Mouse (Mus musculus): ENCODE results near the gene Aplp1. TPM values are rescaled to one million over a fixed set of nuclear protein-coding genes. Genes with fewer than 3 reads are reported as not detected.

Aplp1 gene
- polyA plus RNA-seq, 1 experiment from 2014 or later: 301 TPM

- no peak overlapping the region for H3K9ac ChIP-seq (replicated peaks)
- peak overlapping the region; percentile 79 for H3K4me2 ChIP-seq (replicated peaks)
- no peaks in the 10 kb centered on the region for H3K27me3 ChIP-seq
- peaks cover 37% of the 10 kb centered on the region for H3K4me1 ChIP-seq
- no peak for ATAC-seq (ENCODE audit: low FRiP score, low read depth)
- peaks cover 45% of the 10 kb centered on the region for H3K36me3 ChIP-seq
- 18% methylated on average over 9 of the region's 9 CpGs for whole genome bisulfite sequencing
- peak overlapping the region; percentile 98 for H3K27ac ChIP-seq (replicated peaks)
- peak overlapping the region; percentile 89 for H3K4me3 ChIP-seq
- H3K9me3 ChIP-seq: 0 out of 2 replicates have a peak, but pooled peaks cover 7% of the 10 kb centered on the region
Observed at GRCm38 (mm10) chr7:30443696-30444095, 1.6 kb downstream of the Aplp1 start.

- WGBS: 25% methylated on average over 5 of the region's 5 CpGs
- Histone ChIP-seq H3K4me2 (replicated peaks) (no peak overlapping the region), H3K36me3 (peaks cover 73% of the 10 kb centered on the region), H3K4me1 (peaks cover 31% of the 10 kb centered on the region), H3K9me3 (no peaks in the 10 kb centered on the region), H3K4me3 (no peak overlapping the region), H3K9ac (replicated peaks) (no peak overlapping the region), H3K27me3 (peaks cover 8% of the 10 kb centered on the region; the same call in 1 of the 2 replicates), H3K27ac (replicated peaks) (no peak overlapping the region)
- no peak for ATAC-seq (ENCODE audit: low FRiP score, low read depth)
Observed at GRCm38 (mm10) chr7:30440697-30441096, 4.6 kb downstream of the Aplp1 start.

- Histone ChIP-seq H3K27me3 (peaks cover 8% of the 10 kb centered on the region; the same call in 1 of the 2 replicates), H3K36me3 (peaks cover 82% of the 10 kb centered on the region), H3K27ac (replicated peaks) (no peak overlapping the region), H3K9ac (replicated peaks) (0 out of 2 replicates have a peak overlapping the region, but pooled peaks have one; percentile 11), H3K4me2 (replicated peaks) (no peak overlapping the region), H3K4me3 (no peak overlapping the region), H3K4me1 (peaks cover 24% of the 10 kb centered on the region), H3K9me3 (no peaks in the 10 kb centered on the region)
- ATAC-seq (ENCODE audit: low FRiP score, low read depth): no peak
- 78% methylated on average over 13 of the region's 13 CpGs for WGBS
Observed at GRCm38 (mm10) chr7:30439734-30440133, 5.6 kb downstream of the Aplp1 start.

- 20% methylated on average over 10 of the region's 10 CpGs for WGBS
- H3K36me3 ChIP-seq: peaks cover 72% of the 10 kb centered on the region
- no peak overlapping the region for H3K4me2 ChIP-seq (replicated peaks)
- no peaks in the 10 kb centered on the region for H3K9me3 ChIP-seq
- no peaks in the 10 kb centered on the region for H3K4me1 ChIP-seq
- ATAC-seq (ENCODE audit: low FRiP score, low read depth): no peak
- H3K27me3 ChIP-seq: peaks cover 8% of the 10 kb centered on the region; the same call in 1 of the 2 replicates
- H3K4me3 ChIP-seq: no peak overlapping the region
- H3K9ac ChIP-seq (replicated peaks): no peak overlapping the region
- no peak overlapping the region for H3K27ac ChIP-seq (replicated peaks)
Observed at GRCm38 (mm10) chr7:30436879-30437278, 8.5 kb downstream of the Aplp1 start.

- Histone ChIP-seq H3K36me3 (peaks cover 55% of the 10 kb centered on the region), H3K9ac (replicated peaks) (no peak overlapping the region), H3K9me3 (no peaks in the 10 kb centered on the region), H3K4me3 (no peak overlapping the region), H3K27ac (replicated peaks) (no peak overlapping the region), H3K4me1 (no peaks in the 10 kb centered on the region), H3K27me3 (peaks cover 8% of the 10 kb centered on the region; the same call in 1 of the 2 replicates), H3K4me2 (replicated peaks) (no peak overlapping the region)
- 57% methylated on average over 9 of the region's 9 CpGs for WGBS
- ATAC-seq (ENCODE audit: low FRiP score, low read depth): no peak
Observed at GRCm38 (mm10) chr7:30435156-30435555, 10.2 kb downstream of the Aplp1 start.

- Histone ChIP-seq H3K36me3 (peaks cover 51% of the 10 kb centered on the region), H3K4me1 (no peaks in the 10 kb centered on the region)
- ATAC-seq (ENCODE audit: low FRiP score, low read depth): no peak
Observed at GRCm38 (mm10) chr7:30434701-30435100, 10.6 kb downstream of the Aplp1 start.

GRCm38 (mm10) chr7:30434238-30434637 is 11.1 kb downstream of the Aplp1 start:
- H3K9me3 ChIP-seq: no peaks in the 10 kb centered on the region
- H3K4me1 ChIP-seq: no peaks in the 10 kb centered on the region
- no peak overlapping the region for H3K27ac ChIP-seq (replicated peaks)
- no peak overlapping the region for H3K9ac ChIP-seq (replicated peaks)
- no peak overlapping the region for H3K4me3 ChIP-seq
- no peak overlapping the region for H3K4me2 ChIP-seq (replicated peaks)
- no peak for ATAC-seq (ENCODE audit: low FRiP score, low read depth)
- WGBS: 4% methylated on average over 10 of the region's 10 CpGs
- H3K27me3 ChIP-seq: peaks cover 8% of the 10 kb centered on the region; the same call in 1 of the 2 replicates
- H3K36me3 ChIP-seq: peaks cover 46% of the 10 kb centered on the region

More at GRCm38 (mm10) chr7:30434701-30435100, 10.6 kb downstream of the Aplp1 start:
- peaks cover 8% of the 10 kb centered on the region; the same call in 1 of the 2 replicates for H3K27me3 ChIP-seq
- no peak overlapping the region for H3K27ac ChIP-seq (replicated peaks)
- no peak overlapping the region for H3K4me2 ChIP-seq (replicated peaks)
- H3K9me3 ChIP-seq: no peaks in the 10 kb centered on the region
- no peak overlapping the region for H3K4me3 ChIP-seq
- no peak overlapping the region for H3K9ac ChIP-seq (replicated peaks)
- 74% methylated on average over 10 of the region's 10 CpGs for WGBS

- Histone ChIP-seq H3K36me3 (peaks cover 30% of the 10 kb centered on the region), H3K27ac (replicated peaks) (no peak overlapping the region), H3K4me1 (no peaks in the 10 kb centered on the region), H3K4me3 (no peak overlapping the region), H3K27me3 (peaks cover 8% of the 10 kb centered on the region; the same call in 1 of the 2 replicates), H3K4me2 (replicated peaks) (no peak overlapping the region), H3K9me3 (no peaks in the 10 kb centered on the region), H3K9ac (replicated peaks) (no peak overlapping the region)
- peak; percentile 58; the same call in 1 of the 2 replicates for ATAC-seq (ENCODE audit: low FRiP score, low read depth)
- 3% methylated on average over 3 of the region's 3 CpGs for WGBS
Observed at GRCm38 (mm10) chr7:30431793-30432192, 13.5 kb downstream of the Aplp1 start.

- Histone ChIP-seq H3K9me3 (no peaks in the 10 kb centered on the region), H3K36me3 (peaks cover 19% of the 10 kb centered on the region), H3K4me3 (no peak overlapping the region), H3K4me2 (replicated peaks) (no peak overlapping the region), H3K4me1 (no peaks in the 10 kb centered on the region), H3K27me3 (no peaks in the 10 kb centered on the region), H3K9ac (replicated peaks) (no peak overlapping the region), H3K27ac (replicated peaks) (no peak overlapping the region)
- no peak for ATAC-seq (ENCODE audit: low FRiP score, low read depth)
- WGBS: 64% methylated on average over 2 of the region's 2 CpGs
Observed at GRCm38 (mm10) chr7:30430191-30430590, 15.1 kb downstream of the Aplp1 start.

GRCm38 (mm10) chr7:30429327-30429726 is 16.0 kb downstream of the Aplp1 start:
- Histone ChIP-seq H3K9ac (replicated peaks) (no peak overlapping the region), H3K4me2 (replicated peaks) (no peak overlapping the region), H3K4me1 (no peaks in the 10 kb centered on the region), H3K9me3 (no peaks in the 10 kb centered on the region), H3K4me3 (no peak overlapping the region), H3K27ac (replicated peaks) (no peak overlapping the region), H3K27me3 (no peaks in the 10 kb centered on the region; the same call in 1 of the 2 replicates), H3K36me3 (peaks cover 11% of the 10 kb centered on the region; the same call in 1 of the 2 replicates)
- no peak for ATAC-seq (ENCODE audit: low FRiP score, low read depth)

GRCm38 (mm10) chr7:30423071-30423641 is 22.2 kb downstream of the Aplp1 start:
- no peak overlapping the region for H3K27ac ChIP-seq (replicated peaks)
- H3K9ac ChIP-seq (replicated peaks): peak overlapping the region; percentile 61; the same call in 1 of the 2 replicates
- H3K4me3 ChIP-seq: peak overlapping the region; percentile 63
- H3K4me2 ChIP-seq (replicated peaks): peak overlapping the region; percentile 96
- H3K4me1 ChIP-seq: peaks cover 16% of the 10 kb centered on the region
- H3K36me3 ChIP-seq: peaks cover 11% of the 10 kb centered on the region; the same call in 1 of the 2 replicates
- ATAC-seq (ENCODE audit: low FRiP score, low read depth): no peak
- H3K9me3 ChIP-seq: peaks cover 4% of the 10 kb centered on the region; the same call in 1 of the 2 replicates
- WGBS: 53% methylated on average over 23 of the region's 23 CpGs
- H3K27me3 ChIP-seq: peaks cover 37% of the 10 kb centered on the region

GRCm38 (mm10) chr7:30422560-30422959 is 22.8 kb downstream of the Aplp1 start:
- H3K9me3 ChIP-seq: peaks cover 4% of the 10 kb centered on the region; the same call in 1 of the 2 replicates
- H3K36me3 ChIP-seq: peaks cover 11% of the 10 kb centered on the region; the same call in 1 of the 2 replicates
- H3K4me2 ChIP-seq (replicated peaks): peak overlapping the region; percentile 96
- peak overlapping the region; percentile 63 for H3K4me3 ChIP-seq
- 0 out of 2 replicates have a peak overlapping the region, but pooled peaks have one; percentile 6 for H3K27ac ChIP-seq (replicated peaks)
- 14% methylated on average over 9 of the region's 9 CpGs for WGBS
- H3K9ac ChIP-seq (replicated peaks): peak overlapping the region; percentile 61
- ATAC-seq (ENCODE audit: low FRiP score, low read depth): no peak; the same call in 1 of the 2 replicates
- peaks cover 37% of the 10 kb centered on the region for H3K27me3 ChIP-seq
- peaks cover 16% of the 10 kb centered on the region for H3K4me1 ChIP-seq
